Mouse (Mus musculus) MEL (cell line): Measurements from ENCODE around the gene Cbx4. TPM values are rescaled to one million over a fixed set of nuclear protein-coding genes. Genes with fewer than 3 reads are reported as not detected.

Experiments used
- DNase-seq: peaks from one replicate; pipeline ENCODE4 v3.0.0; 2011; ENCODE audit warnings: low read depth, low spot score
- H3K27ac ChIP-seq: 2 replicates; pipeline ENCODE4 v1.5.1; 2012; ENCODE audit warnings: low read depth, mild to moderate bottlenecking, control low read depth, low read length, moderate library complexity; ENCODE audit not compliant: control insufficient read depth
- H3K27me3 ChIP-seq, 2 experiments: fragments of 150-350 bp in 1 of 2; sonication (generic) in 1 of 2; 2 replicates each; pipeline ENCODE4 v1.6.1; 2012; ENCODE audit warnings: low read length in 2 of 2, mild to moderate bottlenecking in 2 of 2, improper control_type of control experiment in 1 of 2, moderate library complexity in 1 of 2; ENCODE audit not compliant: insufficient read depth in 2 of 2, control insufficient read depth in 1 of 2
- H3K36me3 ChIP-seq, 2 experiments: 2 replicates each; pipeline ENCODE4 v1.6.1; 2012 to 2014; ENCODE audit warnings: low read length in 2 of 2, improper control_type of control experiment in 1 of 2, inconsistent platforms in 1 of 2, mild to moderate bottlenecking in 1 of 2; ENCODE audit not compliant: insufficient read depth in 2 of 2, control insufficient read depth in 1 of 2
- H3K4me1 ChIP-seq, 2 experiments: fragments of 150-350 bp in 1 of 2; sonication (generic) in 1 of 2; 2 replicates each; pipeline ENCODE4 v1.6.1; 2012; ENCODE audit warnings: low read length in 2 of 2, improper control_type of control experiment in 1 of 2, mild to moderate bottlenecking in 1 of 2; ENCODE audit not compliant: insufficient read depth in 2 of 2, control insufficient read depth in 1 of 2
- H3K4me3 ChIP-seq, 2 experiments: fragments of 150-350 bp in 1 of 2; sonication (generic) in 1 of 2; 2 replicates each; pipeline ENCODE4 v1.5.1; 2012; ENCODE audit warnings: low read depth in 2 of 2, low read length in 2 of 2, mild to moderate bottlenecking in 2 of 2, moderate library complexity in 2 of 2, control low read depth in 1 of 2, improper control_type of control experiment in 1 of 2; ENCODE audit not compliant: control insufficient read depth in 1 of 2, insufficient read depth in 1 of 2
- H3K79me2 ChIP-seq: 2 replicates; pipeline ENCODE4 v1.6.1; 2012; ENCODE audit warnings: mild to moderate bottlenecking, low read length, moderate library complexity; ENCODE audit not compliant: control insufficient read depth, poor library complexity, insufficient read depth
- H3K9ac ChIP-seq: 2 replicates; pipeline ENCODE4 v1.6.1; 2012; ENCODE audit warnings: low read depth, mild to moderate bottlenecking, control low read depth, low read length, moderate library complexity; ENCODE audit not compliant: control insufficient read depth, poor library complexity, severe bottlenecking
- H3K9me3 ChIP-seq: fragments of 150-350 bp; sonication (generic); replicated peaks from 2 replicates; pipeline ENCODE4 v1.6.1; 2012; ENCODE audit warnings: mild to moderate bottlenecking, low read length, improper control_type of control experiment, moderate library complexity; ENCODE audit not compliant: insufficient read depth
- BHLHE40 ChIP-seq: IDR thresholded peaks from 2 replicates; pipeline ENCODE4 v1.6.1; 2012; ENCODE audit warnings: low read depth, mild to moderate bottlenecking, inconsistent platforms, low read length, improper control_type of control experiment, borderline replicate concordance
- CHD2 ChIP-seq: IDR thresholded peaks from 2 replicates; pipeline ENCODE4 v1.6.1; 2011; ENCODE audit warnings: low read length, improper control_type of control experiment
- CTCF ChIP-seq, 3 experiments: IDR thresholded peaks in 2 of 3; conservative IDR thresholded peaks in 1 of 3; 2 replicates each; pipeline ENCODE4 v1.5.1; 2011 to 2012; ENCODE audit warnings: low read length in 3 of 3, low read depth in 2 of 3, mild to moderate bottlenecking in 2 of 3, improper control_type of control experiment in 1 of 3, inconsistent platforms in 1 of 3, mixed read lengths in 1 of 3, moderate library complexity in 1 of 3; ENCODE audit not compliant: control insufficient read depth in 1 of 3, insufficient read depth in 1 of 3, poor library complexity in 1 of 3, severe bottlenecking in 1 of 3
- E2F4 ChIP-seq: IDR thresholded peaks from 2 replicates; pipeline ENCODE4 v1.6.1; 2011; ENCODE audit warnings: low read depth, low read length, improper control_type of control experiment, borderline replicate concordance
- ETS1 ChIP-seq: IDR thresholded peaks from 2 replicates; pipeline ENCODE4 v1.6.1; 2012; ENCODE audit warnings: low read depth, mild to moderate bottlenecking, inconsistent platforms, low read length, improper control_type of control experiment, moderate library complexity
- GABPA ChIP-seq: IDR thresholded peaks from 2 replicates; pipeline ENCODE4 v1.6.1; 2012; ENCODE audit warnings: low read depth, mild to moderate bottlenecking, inconsistent platforms, low read length, improper control_type of control experiment, moderate library complexity
- GATA1 ChIP-seq: IDR thresholded peaks from 2 replicates; pipeline ENCODE4 v1.6.1; 2011; ENCODE audit warnings: low read depth, low read length, improper control_type of control experiment
- MYC ChIP-seq: IDR thresholded peaks from 2 replicates; pipeline ENCODE4 v1.6.1; 2011; ENCODE audit warnings: low read depth, mild to moderate bottlenecking, low read length, improper control_type of control experiment, moderate library complexity
- POLR2A ChIP-seq, 2 experiments: IDR thresholded peaks; 2 replicates each; pipeline ENCODE4 v1.6.1; 2011 to 2012; ENCODE audit warnings: low read length in 2 of 2, mild to moderate bottlenecking in 2 of 2, control low read depth in 1 of 2, improper control_type of control experiment in 1 of 2, low read depth in 1 of 2, moderate library complexity in 1 of 2; ENCODE audit not compliant: control insufficient read depth in 1 of 2, insufficient read depth in 1 of 2, poor library complexity in 1 of 2
- RCOR1 ChIP-seq: IDR thresholded peaks from 2 replicates; pipeline ENCODE4 v1.6.1; 2012; ENCODE audit warnings: low read depth, mild to moderate bottlenecking, inconsistent platforms, low read length, improper control_type of control experiment
- UBTF ChIP-seq: IDR thresholded peaks from 2 replicates; pipeline ENCODE4 v1.6.1; 2012; ENCODE audit warnings: low read depth, mild to moderate bottlenecking, inconsistent platforms, low read length, improper control_type of control experiment, moderate library complexity, borderline replicate concordance; ENCODE audit not compliant: insufficient read depth
- ZMIZ1 ChIP-seq: IDR thresholded peaks from 2 replicates; pipeline ENCODE4 v1.6.1; 2012; ENCODE audit warnings: low read depth, mild to moderate bottlenecking, inconsistent platforms, low read length, improper control_type of control experiment, moderate library complexity
- polyA plus RNA-seq, 2 experiments: library from polyadenylated mRNA; stranded (reverse) in 1 of 2; unstranded in 1 of 2; fragments of >175 nt in 1 of 2; fragments of >200 nt in 1 of 2; gene quantifications; 2 replicates each; pipeline versions ENCODE4 v1.2.1 to v1.2.4; 2012; ENCODE audit warnings: low replicate concordance in 2 of 2, low read depth in 1 of 2; ENCODE audit not compliant: insufficient read length in 2 of 2, insufficient read depth in 1 of 2, missing spikeins in 1 of 2
- total RNA-seq: library from RNA; depleted of rRNA; stranded (reverse); fragments of 300-350 nt; gene quantifications from 2 replicates; pipeline ENCODE4 v1.2.3, GENCODE M21; 2012

The Cbx4 gene
- total and polyA plus RNA-seq, 3 experiments = 8.0 to 22.6 TPM; not detected in 1

DNA sequence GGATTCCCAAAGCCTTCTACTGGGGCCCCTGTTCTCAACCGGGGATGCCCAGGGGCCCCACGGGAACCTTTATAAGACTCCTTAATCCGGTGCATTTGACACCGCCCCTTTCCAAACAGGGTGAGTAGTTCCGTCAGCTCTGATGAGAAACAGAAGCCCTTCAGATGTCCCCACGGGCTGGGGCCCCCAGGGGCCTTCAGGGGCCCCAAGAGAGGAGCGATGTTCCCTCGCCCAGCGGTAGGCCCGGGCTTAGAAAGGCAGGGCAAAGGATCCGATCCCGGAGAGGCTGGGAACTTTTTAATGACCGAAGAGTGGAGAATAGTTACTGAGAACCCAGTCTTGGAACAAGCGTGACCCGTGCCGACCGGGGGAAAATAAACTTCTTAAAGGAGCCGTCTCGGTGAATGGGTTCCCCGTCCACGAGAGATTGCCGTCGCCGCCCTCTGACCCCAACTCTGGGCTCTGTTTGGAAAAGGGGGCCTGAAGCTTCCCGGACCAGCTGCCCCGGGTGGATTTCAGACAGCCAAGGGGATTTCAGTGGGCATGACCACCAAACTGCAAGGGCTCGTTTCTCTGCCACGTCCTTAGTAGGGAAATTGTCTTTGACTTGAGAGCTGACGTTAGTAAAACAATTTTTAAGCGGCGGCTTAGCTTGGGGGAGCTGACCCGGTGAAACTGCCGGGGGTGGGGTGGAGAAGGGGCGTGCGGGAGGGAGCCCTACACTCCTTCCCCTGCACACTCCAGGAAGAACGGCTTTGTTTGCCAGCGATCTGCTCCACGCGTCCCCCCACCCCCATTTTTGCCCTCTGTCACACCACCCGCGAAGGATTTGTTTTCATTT is 3.4 kb upstream of the Cbx4 start:
- Histone ChIP-seq H3K27me3 (no peaks in the 10 kb centered on the region), H3K79me2 (peaks cover 14% of the 10 kb centered on the region), H3K27ac (no peak overlapping the region), H3K9me3 (no peaks in the 10 kb centered on the region), H3K4me3 (no peak overlapping the region), H3K4me1 (peaks cover 0 to 9% of the 10 kb centered on the region in 2 experiments; a peak in 1 of 4 replicates), H3K36me3 (no peaks in the 10 kb centered on the region), H3K9ac (no peak overlapping the region)
- DNase-seq = no peak
- TF ChIP-seq MYC = no peak
- no peak for TF ChIP-seq CTCF (IDR thresholded peaks at IDR 0.05 in 2 of 3, conservative IDR thresholded peaks at IDR 0.05 in 1 of 3; ENCODE audit: control insufficient read depth in 1 of 3, insufficient read depth in 1 of 3, low read depth in 2 of 3, low read length in 3 of 3, poor library complexity in 1 of 3, severe bottlenecking in 1 of 3)
- no peak for TF ChIP-seq GATA1
- no peak for TF ChIP-seq RCOR1
- TF ChIP-seq ZMIZ1 = no peak

DNA sequence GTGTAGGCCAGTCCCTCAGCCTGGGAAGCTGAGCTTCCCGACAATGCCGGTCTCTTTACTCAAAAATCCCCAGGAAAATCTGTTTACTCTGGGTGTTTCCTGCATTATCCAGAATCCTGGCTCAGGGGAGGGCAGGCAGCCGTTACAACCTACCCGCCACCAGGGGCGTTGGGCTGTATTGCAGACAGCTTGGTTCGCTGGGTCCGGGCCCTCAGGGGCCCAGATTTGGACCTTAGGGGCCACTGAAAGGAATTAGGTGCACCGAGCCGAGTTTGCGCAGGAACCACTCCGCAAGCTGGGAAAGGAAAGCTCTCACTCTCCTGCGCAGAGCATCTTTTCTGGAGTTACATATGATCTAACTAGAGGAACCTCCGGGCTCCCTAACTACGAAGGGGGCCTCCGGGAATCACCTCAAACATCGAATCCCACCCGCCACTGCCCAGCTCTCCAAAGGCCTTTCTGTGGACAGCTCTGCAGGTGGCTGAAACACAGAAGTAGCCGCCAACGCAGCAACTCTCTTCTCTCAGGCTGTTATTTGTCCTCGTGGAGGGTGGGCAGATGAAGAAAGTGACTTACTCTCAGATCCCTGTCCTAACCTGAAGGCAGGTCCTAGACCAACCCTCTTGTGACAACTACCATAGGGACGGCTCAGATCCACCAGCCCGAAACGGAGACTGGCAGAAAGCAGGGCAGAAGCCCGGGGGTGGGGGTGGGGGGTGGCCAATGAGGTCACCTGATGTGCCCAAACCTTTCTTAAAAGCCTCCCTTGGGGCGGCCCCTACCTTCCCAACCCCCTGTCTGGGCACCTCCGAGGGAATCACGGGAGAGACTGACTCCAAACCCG is 2.6 kb upstream of the Cbx4 start:
- DNase-seq = no peak
- H3K4me1 ChIP-seq = peaks cover 0 to 16% of the 10 kb centered on the region in 2 experiments; a peak in 1 of 4 replicates
- H3K27ac ChIP-seq = no peak overlapping the region
- TF ChIP-seq CHD2 (no peak), POLR2A (IDR thresholded peaks at IDR 0.05; ENCODE audit: control insufficient read depth in 1 of 2, insufficient read depth in 1 of 2, low read depth in 1 of 2, low read length in 2 of 2, poor library complexity in 1 of 2) (no peak), GATA1 (no peak), ETS1 (no peak), E2F4 (no peak), GABPA (no peak), RCOR1 (no peak), BHLHE40 (no peak), UBTF (no peak)
- no peak overlapping the region for H3K9ac ChIP-seq
- no peaks in the 10 kb centered on the region for H3K27me3 ChIP-seq
- peaks cover 0 to 7% of the 10 kb centered on the region in 2 experiments; a peak in 1 of 4 replicates for H3K36me3 ChIP-seq
- no peaks in the 10 kb centered on the region for H3K9me3 ChIP-seq
- peaks cover 22% of the 10 kb centered on the region for H3K79me2 ChIP-seq
- no peak overlapping the region for H3K4me3 ChIP-seq
